Mouse (Mus musculus) liver, embryonic 11.5 days (tissue): ENCODE data around the gene Smoc1. TPM values are rescaled to one million over a fixed set of nuclear protein-coding genes. Genes with fewer than 3 reads are reported as not detected.

Source experiments
- ATAC-seq: fragments of 200-750 bp; cut with Nextera tagmentation; replicated peaks from 2 replicates; pipeline ENCODE4 v1.8.0; 2017; ENCODE audit warnings: moderate number of reproducible peaks, mild to moderate bottlenecking, moderate TSS enrichment, moderate library complexity; ENCODE audit not compliant: low FRiP score
- DNase-seq: peaks from one replicate; pipeline ENCODE4 v3.0.0-alpha.2; 2017; ENCODE audit warnings: low spot score
- H3K27ac ChIP-seq: fragments of 300-500 bp; sonication (generic); 2 replicates; pipeline ENCODE4 v1.5.1; 2014; ENCODE audit warnings: mild to moderate bottlenecking, low read depth, low read length, control low read depth
- H3K27me3 ChIP-seq: fragments of 300-500 bp; sonication (generic); replicated peaks from 2 replicates; pipeline ENCODE4 v1.6.1; 2014; ENCODE audit warnings: low read length, mixed read lengths; ENCODE audit not compliant: control insufficient read depth, insufficient read depth
- H3K36me3 ChIP-seq: fragments of 300-500 bp; sonication (generic); 2 replicates; pipeline ENCODE4 v1.6.1; 2014; ENCODE audit warnings: mild to moderate bottlenecking, low read length, moderate library complexity, mixed read lengths; ENCODE audit not compliant: control insufficient read depth, insufficient read depth
- H3K4me1 ChIP-seq: fragments of 300-500 bp; sonication (generic); replicated peaks from 2 replicates; pipeline ENCODE4 v1.6.1; 2014; ENCODE audit warnings: low read length, mixed read lengths; ENCODE audit not compliant: control insufficient read depth, insufficient read depth
- H3K4me2 ChIP-seq: fragments of 300-500 bp; sonication (generic); 2 replicates; pipeline ENCODE4 v1.6.1; 2014; ENCODE audit warnings: mild to moderate bottlenecking, control low read depth, moderate library complexity
- H3K4me3 ChIP-seq: fragments of 300-500 bp; sonication (generic); 2 replicates; pipeline ENCODE4 v1.5.1; 2014; ENCODE audit warnings: low read depth, low read length, control low read depth
- H3K9ac ChIP-seq: fragments of 300-500 bp; sonication (generic); 2 replicates; pipeline ENCODE4 v1.6.1; 2014; ENCODE audit warnings: low read depth, low read length, control low read depth
- H3K9me3 ChIP-seq: fragments of 300-500 bp; sonication (generic); 2 replicates; pipeline ENCODE4 v1.6.1; 2016; ENCODE audit warnings: low read length, inconsistent platforms, mixed read lengths; ENCODE audit not compliant: control insufficient read depth
- WGBS: fragments of 180-500 bp; shearing (Covaris S2); extraction: QIAGEN DNeasy Blood & Tissue Kit; methylation state at CpG from one replicate; pipeline ENCODE4 v1.1.7; 2014; 5-methylcytosine and 5-hydroxymethylcytosine counted together
- polyA plus RNA-seq: library from polyadenylated mRNA; unstranded; fragments of >200 nt; fragmentation: Nextera tagmentation; extraction: Ambion mirVana; gene quantifications from 2 replicates; pipeline ENCODE4 v1.2.1, GENCODE M21; 2014

Smoc1 gene
- polyA plus RNA-seq, 1 experiment from 2014 or later = 10.9 TPM

DNA sequence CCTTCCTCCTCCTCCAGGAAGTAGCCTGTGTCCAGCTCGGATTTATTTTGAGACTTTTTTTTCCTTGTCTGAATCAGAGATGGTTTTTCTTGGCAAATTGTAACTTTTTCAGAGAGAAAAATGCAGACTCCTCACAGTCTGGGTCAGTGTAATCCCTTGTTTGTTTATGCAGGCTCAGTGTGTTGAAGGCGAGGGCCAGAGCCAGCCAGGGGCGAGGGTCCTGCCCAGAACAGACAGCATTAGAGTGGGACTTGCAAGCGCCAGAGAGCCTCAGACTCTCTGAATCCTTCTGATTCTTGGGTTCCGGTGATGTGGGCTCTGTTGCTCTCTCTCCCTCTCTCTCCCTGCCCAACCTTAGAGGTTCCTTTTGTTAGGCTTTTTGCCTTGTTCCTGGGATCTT is 53.7 kb downstream of the Smoc1 start:
- no peak overlapping the region for H3K4me3 ChIP-seq
- no peak for ATAC-seq
- H3K36me3 ChIP-seq = no peaks in the 10 kb centered on the region
- H3K27ac ChIP-seq = no peak overlapping the region
- H3K4me2 ChIP-seq = no peak overlapping the region
- no peak for DNase-seq
- 62% methylated on average over 5 of the region's 5 CpGs for WGBS
- no peak overlapping the region for H3K9ac ChIP-seq
- H3K9me3 ChIP-seq = peaks cover 7% of the 10 kb centered on the region; the same call in 1 of the 2 replicates
- no peaks in the 10 kb centered on the region for H3K4me1 ChIP-seq
- no peaks in the 10 kb centered on the region for H3K27me3 ChIP-seq

GRCm38 (mm10) chr12:81081031-81081430 is 54.4 kb downstream of the Smoc1 start:
- H3K9me3 ChIP-seq = peaks cover 7% of the 10 kb centered on the region; the same call in 1 of the 2 replicates
- 71% methylated on average over 3 of the region's 3 CpGs for whole genome bisulfite sequencing
- no peak for ATAC-seq
- H3K27ac ChIP-seq = no peak overlapping the region
- no peak overlapping the region for H3K4me3 ChIP-seq
- no peaks in the 10 kb centered on the region for H3K36me3 ChIP-seq
- no peaks in the 10 kb centered on the region for H3K27me3 ChIP-seq
- no peaks in the 10 kb centered on the region for H3K4me1 ChIP-seq
- no peak for DNase-seq
- H3K9ac ChIP-seq = no peak overlapping the region
- H3K4me2 ChIP-seq = no peak overlapping the region

- H3K27ac ChIP-seq = no peak overlapping the region
- no peak for ATAC-seq
- no peak overlapping the region for H3K4me2 ChIP-seq
- 71% methylated on average over 5 of the region's 5 CpGs for WGBS
- H3K36me3 ChIP-seq = no peaks in the 10 kb centered on the region
- H3K4me3 ChIP-seq = no peak overlapping the region
- no peaks in the 10 kb centered on the region for H3K4me1 ChIP-seq
- peaks cover 7% of the 10 kb centered on the region; the same call in 1 of the 2 replicates for H3K9me3 ChIP-seq
- no peaks in the 10 kb centered on the region for H3K27me3 ChIP-seq
- no peak for DNase-seq
- H3K9ac ChIP-seq = no peak overlapping the region
Measured at GRCm38 (mm10) chr12:81083146-81083545, 56.5 kb downstream of the Smoc1 start.

GRCm38 (mm10) chr12:81085244-81085643 is 58.6 kb downstream of the Smoc1 start:
- H3K9me3 ChIP-seq = no peaks in the 10 kb centered on the region
- DNase-seq = no peak
- no peaks in the 10 kb centered on the region for H3K27me3 ChIP-seq
- no peak overlapping the region for H3K9ac ChIP-seq
- WGBS = 69% methylated on average over 1 of the region's 1 CpGs
- H3K4me2 ChIP-seq = no peak overlapping the region
- H3K36me3 ChIP-seq = no peaks in the 10 kb centered on the region
- no peak overlapping the region for H3K27ac ChIP-seq
- H3K4me3 ChIP-seq = no peak overlapping the region
- ATAC-seq = no peak
- H3K4me1 ChIP-seq = no peaks in the 10 kb centered on the region

DNA sequence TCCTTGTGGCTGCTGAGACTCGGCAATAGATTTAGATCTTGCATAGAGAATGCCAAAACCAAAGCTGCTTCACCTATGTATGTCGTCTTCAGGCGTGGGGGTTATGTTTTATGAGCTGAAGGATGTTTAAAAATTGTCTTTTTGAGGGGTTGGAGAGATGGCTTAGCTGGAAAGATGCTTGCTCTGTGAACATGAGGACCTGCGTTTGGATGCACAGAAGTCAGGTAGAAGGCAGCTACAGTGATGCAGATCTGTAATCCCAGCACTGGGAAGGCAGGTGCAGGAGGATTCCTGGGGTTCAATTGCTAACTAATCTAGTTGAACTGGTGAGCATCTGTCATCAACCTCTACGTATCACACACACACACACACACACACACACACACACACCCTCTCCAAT is 61.5 kb downstream of the Smoc1 start:
- WGBS = 63% methylated on average over 5 of the region's 5 CpGs
- Histone ChIP-seq H3K9me3 (no peaks in the 10 kb centered on the region), H3K4me2 (no peak overlapping the region), H3K4me3 (no peak overlapping the region), H3K36me3 (no peaks in the 10 kb centered on the region), H3K27me3 (no peaks in the 10 kb centered on the region), H3K9ac (no peak overlapping the region), H3K4me1 (no peaks in the 10 kb centered on the region), H3K27ac (no peak overlapping the region)
- DNase-seq = no peak
- ATAC-seq = no peak

DNA sequence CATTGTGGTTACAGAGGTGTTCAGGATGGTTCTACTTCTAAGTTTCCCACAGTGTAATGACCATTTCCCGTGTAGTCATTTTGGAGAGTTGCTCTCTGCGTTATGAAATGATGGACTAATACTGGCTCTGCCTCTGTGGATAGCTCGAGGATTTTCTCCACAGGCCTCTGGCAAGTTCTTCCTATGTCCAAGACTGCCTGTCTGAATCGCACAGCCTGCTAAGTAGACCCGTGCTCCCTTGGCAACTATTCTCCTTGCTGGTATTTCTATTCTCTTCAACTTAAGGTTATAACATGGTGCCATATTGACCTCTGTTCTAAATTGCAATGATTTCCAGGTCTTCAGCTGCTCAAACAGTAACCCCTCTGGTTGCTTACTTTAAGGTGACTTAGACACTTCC is 65.0 kb downstream of the Smoc1 start:
- H3K4me2 ChIP-seq = no peak overlapping the region
- no peak overlapping the region for H3K27ac ChIP-seq
- 73% methylated on average over 5 of the region's 5 CpGs for WGBS
- no peaks in the 10 kb centered on the region for H3K4me1 ChIP-seq
- H3K27me3 ChIP-seq = no peaks in the 10 kb centered on the region
- H3K9ac ChIP-seq = no peak overlapping the region
- no peak overlapping the region for H3K4me3 ChIP-seq
- ATAC-seq (no peak), DNase-seq (no peak)
- no peaks in the 10 kb centered on the region for H3K9me3 ChIP-seq
- no peaks in the 10 kb centered on the region for H3K36me3 ChIP-seq

- Histone ChIP-seq H3K9ac (no peak overlapping the region), H3K9me3 (no peaks in the 10 kb centered on the region), H3K4me1 (no peaks in the 10 kb centered on the region), H3K27ac (no peak overlapping the region), H3K4me2 (no peak overlapping the region), H3K4me3 (no peak overlapping the region), H3K27me3 (no peaks in the 10 kb centered on the region), H3K36me3 (no peaks in the 10 kb centered on the region)
- ATAC-seq (no peak), DNase-seq (no peak)
- WGBS = 81% methylated on average over 3 of the region's 3 CpGs
Measured at GRCm38 (mm10) chr12:81092641-81093040, 66.0 kb downstream of the Smoc1 start.

DNA sequence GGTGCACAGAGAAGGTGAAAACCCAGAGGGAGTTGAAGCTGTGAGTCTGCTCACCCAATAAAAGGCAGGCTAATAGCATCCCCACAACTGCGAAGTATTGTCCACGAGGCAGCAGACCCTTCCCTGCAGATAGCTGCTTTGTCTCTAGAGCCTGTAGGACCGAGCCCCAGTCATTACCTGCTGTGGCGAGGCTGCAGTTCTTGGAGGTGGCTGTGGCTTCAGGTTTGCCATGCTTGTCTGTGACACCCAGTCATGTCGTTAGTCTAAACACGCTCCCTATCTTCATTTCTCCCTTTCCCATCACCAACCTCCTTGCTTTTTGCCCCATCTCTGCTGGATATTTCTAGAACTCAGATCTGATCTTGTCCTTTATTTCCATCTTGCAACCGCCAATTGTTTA is 66.6 kb downstream of the Smoc1 start:
- Histone ChIP-seq H3K4me3 (no peak overlapping the region), H3K27me3 (no peaks in the 10 kb centered on the region), H3K9me3 (no peaks in the 10 kb centered on the region), H3K4me2 (no peak overlapping the region), H3K36me3 (no peaks in the 10 kb centered on the region), H3K27ac (no peak overlapping the region), H3K9ac (no peak overlapping the region), H3K4me1 (no peaks in the 10 kb centered on the region)
- ATAC-seq (no peak), DNase-seq (no peak)
- WGBS = 65% methylated on average over 7 of the region's 7 CpGs

DNA sequence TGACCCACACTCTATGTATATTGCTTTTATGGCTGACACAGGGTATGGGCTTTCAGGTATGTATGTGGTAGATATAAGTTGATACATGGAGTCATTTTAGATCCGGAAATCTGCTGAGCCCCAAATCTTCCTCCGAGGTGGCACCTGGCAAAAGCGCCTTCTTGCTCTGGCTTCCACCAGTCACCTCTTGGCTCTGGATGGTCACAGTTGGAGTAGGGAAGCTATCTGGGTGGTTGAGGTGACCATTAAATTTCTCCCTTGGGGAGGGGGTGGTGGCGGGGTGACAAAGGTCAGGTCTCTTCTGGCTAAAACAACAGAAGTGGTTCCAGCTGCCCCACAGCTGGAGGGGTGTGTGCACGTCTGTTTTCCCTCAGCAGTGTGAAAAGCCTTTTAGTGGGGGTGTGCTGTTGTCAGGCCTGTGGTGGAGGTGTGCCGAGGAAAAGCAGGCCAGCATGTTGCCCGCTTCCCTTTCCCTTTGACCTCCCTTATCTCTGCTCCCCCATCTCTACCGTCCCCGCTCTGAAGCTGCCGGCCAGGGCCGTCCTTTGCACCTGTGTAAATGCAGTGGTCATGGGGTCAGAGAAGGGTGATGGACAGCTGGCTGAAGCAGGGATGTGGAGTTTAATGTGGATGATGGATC is 68.3 kb downstream of the Smoc1 start:
- H3K27me3 ChIP-seq = no peaks in the 10 kb centered on the region
- H3K9me3 ChIP-seq = no peaks in the 10 kb centered on the region
- peak; percentile 76 for ATAC-seq

More for the DNA sequence above, 68.3 kb downstream of the Smoc1 start:
- no peaks in the 10 kb centered on the region for H3K36me3 ChIP-seq
- H3K4me2 ChIP-seq = no peak overlapping the region
- DNase-seq = peak; percentile 36
- no peaks in the 10 kb centered on the region for H3K4me1 ChIP-seq
- WGBS = 47% methylated on average over 11 of the region's 11 CpGs
- peak overlapping the region; percentile 51; the same call in 1 of the 2 replicates for H3K27ac ChIP-seq
- no peak overlapping the region for H3K4me3 ChIP-seq
- H3K9ac ChIP-seq = no peak overlapping the region
